Mouse (Mus musculus) right cerebral cortex, postnatal 14 days (tissue): ENCODE data around the gene Mapkap1.
A peak's percentile ranks its signal among the peaks of the same experiment; 100 is the strongest.
"Not testable (repeated sequence)": the region's sequence is repeated elsewhere in the genome, so short reads cannot be mapped to it uniquely, and the experiment has no call there.

ENCODE experiments used
- DNase-seq: peaks from one replicate; pipeline ENCODE4 v3.0.0; 2022

Mapkap1 gene

GRCm38 (mm10) chr2:34432887-34433286 lies 26.3 kb downstream of the Mapkap1 start:
- DNase-seq, result not testable (repeated sequence)

- DNase-seq, result no peak
Measured at GRCm38 (mm10) chr2:34436321-34436720, 29.8 kb downstream of the Mapkap1 start.

GRCm38 (mm10) chr2:34448756-34449155 lies 42.2 kb downstream of the Mapkap1 start:
- DNase-seq, result no peak

- no peak for DNase-seq
Measured at GRCm38 (mm10) chr2:34462490-34462889, 55.9 kb downstream of the Mapkap1 start.

GRCm38 (mm10) chr2:34468559-34469141 lies 62.1 kb downstream of the Mapkap1 start:
- DNase-seq, result no peak

- no peak for DNase-seq
Measured at GRCm38 (mm10) chr2:34469324-34469723, 62.8 kb downstream of the Mapkap1 start.

GRCm38 (mm10) chr2:34473775-34474174 lies 67.2 kb downstream of the Mapkap1 start:
- no peak for DNase-seq

GRCm38 (mm10) chr2:34481401-34481800 lies 74.8 kb downstream of the Mapkap1 start:
- DNase-seq, result no peak

GRCm38 (mm10) chr2:34482102-34482501 lies 75.5 kb downstream of the Mapkap1 start:
- no peak for DNase-seq

GRCm38 (mm10) chr2:34482531-34482930 lies 76.0 kb downstream of the Mapkap1 start:
- DNase-seq, result no peak

- DNase-seq, result no peak
Measured at GRCm38 (mm10) chr2:34487281-34487680, 80.7 kb downstream of the Mapkap1 start.

- DNase-seq, result no peak
Measured at GRCm38 (mm10) chr2:34503975-34504730, 97.6 kb downstream of the Mapkap1 start.

GRCm38 (mm10) chr2:34506162-34506561 lies 99.6 kb downstream of the Mapkap1 start:
- not testable (repeated sequence) for DNase-seq

- no peak for DNase-seq
Measured at GRCm38 (mm10) chr2:34509856-34510255, 103.3 kb downstream of the Mapkap1 start.

GRCm38 (mm10) chr2:34515263-34515662 lies 108.7 kb downstream of the Mapkap1 start:
- DNase-seq, result no peak

- no peak for DNase-seq
Measured at GRCm38 (mm10) chr2:34518083-34518482, 111.5 kb downstream of the Mapkap1 start.

GRCm38 (mm10) chr2:34518526-34518925 lies 112.0 kb downstream of the Mapkap1 start:
- DNase-seq, result no peak

GRCm38 (mm10) chr2:34519525-34519924 lies 113.0 kb downstream of the Mapkap1 start:
- DNase-seq, result peak; percentile 51

GRCm38 (mm10) chr2:34521384-34521783 lies 114.8 kb downstream of the Mapkap1 start:
- no peak for DNase-seq

- no peak for DNase-seq
Measured at GRCm38 (mm10) chr2:34526527-34527371, 120.2 kb downstream of the Mapkap1 start.

- no peak for DNase-seq
Measured at GRCm38 (mm10) chr2:34528491-34528890, 121.9 kb downstream of the Mapkap1 start.

- peak; percentile 21 for DNase-seq
Measured at GRCm38 (mm10) chr2:34530042-34530441, 123.5 kb downstream of the Mapkap1 start.

- peak; percentile 26 for DNase-seq
Measured at GRCm38 (mm10) chr2:34531801-34532298, 125.3 kb downstream of the Mapkap1 start.
